Mouse (Mus musculus): ENCODE measurements at regions not wholly inside any gene's neighbourhood (a gene's known extent, or its start where the extent isn't known, plus 50 kb on each side); places are given as distances from the start of the nearest gene placed in this dataset.

- no peak overlapping the region for H3K27ac ChIP-seq (ENCODE audit: low read length)
- no peaks in the 10 kb centered on the region for H3K4me1 ChIP-seq (ENCODE audit: insufficient read depth, low read depth, low read length)
- TF ChIP-seq EP300 (IDR thresholded peaks at IDR 0.05) = no peak
- TF ChIP-seq CTCF (IDR thresholded peaks at IDR 0.05) = no peak
- ATAC-seq (no peak), DNase-seq (ENCODE audit: low spot score) (no peak)
- H3K9ac ChIP-seq (replicated peaks; ENCODE audit: low read depth) = no peak overlapping the region
- WGBS = 73% methylated on average over 2 of the region's 2 CpGs
- H3K4me2 ChIP-seq (replicated peaks; ENCODE audit: low read depth, low read length) = no peak overlapping the region
- no peaks in the 10 kb centered on the region for H3K36me3 ChIP-seq (ENCODE audit: insufficient read depth, low read length)
- no peak overlapping the region for H3K4me3 ChIP-seq (ENCODE audit: low read depth, low read length)
- H3K9me3 ChIP-seq (ENCODE audit: low read length) = no peaks in the 10 kb centered on the region
- H3K27me3 ChIP-seq (replicated peaks; ENCODE audit: insufficient read depth, low read length) = no peaks in the 10 kb centered on the region
Observed at GRCm38 (mm10) chr5:63468526-63469268, 180.2 kb upstream of the Nwd2 start.

- DNase-seq (ENCODE audit: low spot score) = no peak
- Histone ChIP-seq H3K27me3 (replicated peaks; ENCODE audit: insufficient read depth, low read length) (no peaks in the 10 kb centered on the region), H3K4me1 (ENCODE audit: insufficient read depth, low read depth, low read length) (no peaks in the 10 kb centered on the region), H3K9me3 (ENCODE audit: low read length) (no peaks in the 10 kb centered on the region), H3K36me3 (ENCODE audit: insufficient read depth, low read length) (no peaks in the 10 kb centered on the region), H3K4me3 (ENCODE audit: low read depth, low read length) (no peak overlapping the region), H3K27ac (ENCODE audit: low read length) (no peak overlapping the region), H3K9ac (replicated peaks; ENCODE audit: low read depth) (no peak overlapping the region), H3K4me2 (replicated peaks; ENCODE audit: low read depth, low read length) (no peak overlapping the region)
- ATAC-seq = no peak
- 31% methylated on average over 1 of the region's 1 CpGs for WGBS
- TF ChIP-seq CTCF (IDR thresholded peaks at IDR 0.05) (no peak), EP300 (IDR thresholded peaks at IDR 0.05) (no peak)
Observed at GRCm38 (mm10) chr5:63469701-63470100, 179.2 kb upstream of the Nwd2 start.

- no peak overlapping the region for H3K4me3 ChIP-seq (ENCODE audit: low read depth, low read length)
- TF ChIP-seq CTCF (IDR thresholded peaks at IDR 0.05) = peak; percentile 21; the same call in 1 of the 2 replicates
- TF ChIP-seq EP300 (IDR thresholded peaks at IDR 0.05) = no peak
- no peaks in the 10 kb centered on the region for H3K9me3 ChIP-seq (ENCODE audit: low read length)
- WGBS = 78% methylated on average over 3 of the region's 3 CpGs
- ATAC-seq (no peak), DNase-seq (ENCODE audit: low spot score) (no peak)
- no peak overlapping the region for H3K4me2 ChIP-seq (replicated peaks; ENCODE audit: low read depth, low read length)
- H3K4me1 ChIP-seq (ENCODE audit: insufficient read depth, low read depth, low read length) = no peaks in the 10 kb centered on the region
- H3K9ac ChIP-seq (replicated peaks; ENCODE audit: low read depth) = no peak overlapping the region
- H3K27me3 ChIP-seq (replicated peaks; ENCODE audit: insufficient read depth, low read length) = no peaks in the 10 kb centered on the region
- H3K36me3 ChIP-seq (ENCODE audit: insufficient read depth, low read length) = no peaks in the 10 kb centered on the region
- H3K27ac ChIP-seq (ENCODE audit: low read length) = no peak overlapping the region
Observed at GRCm38 (mm10) chr5:63473163-63473562, 175.7 kb upstream of the Nwd2 start.

- no peaks in the 10 kb centered on the region for H3K27me3 ChIP-seq (replicated peaks; ENCODE audit: insufficient read depth, low read length)
- no peak overlapping the region for H3K4me3 ChIP-seq (ENCODE audit: low read depth, low read length)
- no peaks in the 10 kb centered on the region for H3K36me3 ChIP-seq (ENCODE audit: insufficient read depth, low read length)
- no peaks in the 10 kb centered on the region for H3K4me1 ChIP-seq (ENCODE audit: insufficient read depth, low read depth, low read length)
- H3K9me3 ChIP-seq (ENCODE audit: low read length) = no peaks in the 10 kb centered on the region
- no peak overlapping the region for H3K9ac ChIP-seq (replicated peaks; ENCODE audit: low read depth)
- DNase-seq (ENCODE audit: low spot score) (no peak), ATAC-seq (no peak)
- TF ChIP-seq CTCF (IDR thresholded peaks at IDR 0.05) = no peak
- no peak for TF ChIP-seq EP300 (IDR thresholded peaks at IDR 0.05)
- H3K4me2 ChIP-seq (replicated peaks; ENCODE audit: low read depth, low read length) = no peak overlapping the region
- 73% methylated on average over 2 of the region's 2 CpGs for WGBS
- no peak overlapping the region for H3K27ac ChIP-seq (ENCODE audit: low read length)
Observed at GRCm38 (mm10) chr5:63476240-63476973, 172.5 kb upstream of the Nwd2 start.

GRCm38 (mm10) chr5:63498952-63499351 is 149.9 kb upstream of the Nwd2 start:
- H3K9me3 ChIP-seq (ENCODE audit: low read length) = no peaks in the 10 kb centered on the region
- H3K4me2 ChIP-seq (replicated peaks; ENCODE audit: low read depth, low read length) = no peak overlapping the region
- DNase-seq (ENCODE audit: low spot score) = no peak
- no peak overlapping the region for H3K9ac ChIP-seq (replicated peaks; ENCODE audit: low read depth)
- TF ChIP-seq CTCF (IDR thresholded peaks at IDR 0.05) = no peak
- TF ChIP-seq EP300 (IDR thresholded peaks at IDR 0.05) = no peak
- ATAC-seq = no peak
- 20% methylated on average over 1 of the region's 1 CpGs for WGBS
- H3K4me1 ChIP-seq (ENCODE audit: insufficient read depth, low read depth, low read length) = no peaks in the 10 kb centered on the region
- H3K4me3 ChIP-seq (ENCODE audit: low read depth, low read length) = no peak overlapping the region
- no peaks in the 10 kb centered on the region for H3K27me3 ChIP-seq (replicated peaks; ENCODE audit: insufficient read depth, low read length)
- no peak overlapping the region for H3K27ac ChIP-seq (ENCODE audit: low read length)
- H3K36me3 ChIP-seq (ENCODE audit: insufficient read depth, low read length) = no peaks in the 10 kb centered on the region

- 89% methylated on average over 13 of the region's 13 CpGs for WGBS
- no peaks in the 10 kb centered on the region for H3K9me3 ChIP-seq (ENCODE audit: low read length)
- H3K36me3 ChIP-seq (ENCODE audit: insufficient read depth, low read length) = no peaks in the 10 kb centered on the region
- TF ChIP-seq CTCF (IDR thresholded peaks at IDR 0.05) (no peak), EP300 (IDR thresholded peaks at IDR 0.05) (no peak)
- H3K9ac ChIP-seq (replicated peaks; ENCODE audit: low read depth) = no peak overlapping the region
- no peaks in the 10 kb centered on the region for H3K27me3 ChIP-seq (replicated peaks; ENCODE audit: insufficient read depth, low read length)
- H3K4me3 ChIP-seq (ENCODE audit: low read depth, low read length) = no peak overlapping the region
- H3K27ac ChIP-seq (ENCODE audit: low read length) = no peak overlapping the region
- no peak overlapping the region for H3K4me2 ChIP-seq (replicated peaks; ENCODE audit: low read depth, low read length)
- no peak for DNase-seq (ENCODE audit: low spot score)
- no peaks in the 10 kb centered on the region for H3K4me1 ChIP-seq (ENCODE audit: insufficient read depth, low read depth, low read length)
- ATAC-seq = no peak
Observed at GRCm38 (mm10) chr5:63503056-63503845, 145.7 kb upstream of the Nwd2 start.

All from lung, postnatal 0 days (tissue).